Mouse (Mus musculus): ENCODE measurements at regions not wholly inside any gene's neighbourhood (a gene's known extent, or its start where the extent isn't known, plus 50 kb on each side); places are given as distances from the start of the nearest gene placed in this dataset.

DNA sequence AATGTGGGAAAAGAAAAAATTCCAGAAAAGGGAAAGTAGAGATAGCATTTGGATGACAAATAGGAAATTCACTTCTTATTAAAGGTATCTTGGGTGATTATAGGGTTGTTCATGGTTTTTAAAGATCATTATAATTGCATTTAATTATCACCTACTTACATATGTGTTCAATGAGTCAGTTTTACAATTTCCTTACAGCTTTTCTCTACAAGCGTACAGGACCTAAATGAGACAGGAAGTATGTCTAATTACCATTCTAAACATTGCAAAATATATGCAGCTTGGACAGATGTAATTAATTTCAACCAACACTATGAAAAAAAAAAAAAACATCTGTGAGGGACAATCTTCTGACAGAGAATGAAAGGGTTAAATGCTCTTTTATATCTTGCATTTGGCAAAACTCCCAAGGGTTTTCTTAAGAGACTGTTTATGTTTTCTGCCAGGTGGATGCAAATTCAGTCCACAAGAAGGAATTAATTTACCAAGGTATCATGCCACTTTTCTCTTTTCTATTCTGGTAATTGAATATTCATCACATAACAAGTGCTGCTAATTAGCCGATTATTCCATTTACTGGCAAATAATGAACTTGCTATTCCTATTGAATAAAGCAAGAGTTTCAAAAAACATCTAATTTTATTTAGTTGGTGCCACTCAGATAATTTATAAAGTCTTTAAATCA lies 531.5 kb upstream of the Gje1 start:
- H3K9ac ChIP-seq (replicated peaks; ENCODE audit: low read depth, low read length), result no peak overlapping the region
- ATAC-seq (ENCODE audit: insufficient read depth, low read depth) (no peak), DNase-seq (ENCODE audit: low spot score) (no peak)
- TF ChIP-seq EP300 (IDR thresholded peaks at IDR 0.05; ENCODE audit: low read depth) (no peak), CTCF (IDR thresholded peaks at IDR 0.05; ENCODE audit: low read depth) (no peak)
- no peaks in the 10 kb centered on the region for H3K36me3 ChIP-seq (replicated peaks; ENCODE audit: control insufficient read depth, insufficient read depth, low read length)
- H3K27ac ChIP-seq (ENCODE audit: low read depth), result no peak overlapping the region
- H3K4me3 ChIP-seq (ENCODE audit: low read depth, low read length), result no peak overlapping the region
- no peaks in the 10 kb centered on the region for H3K4me1 ChIP-seq (ENCODE audit: control insufficient read depth, insufficient read depth)
- no peak overlapping the region for H3K4me2 ChIP-seq (ENCODE audit: low read depth, low read length)
- no peaks in the 10 kb centered on the region for H3K9me3 ChIP-seq (replicated peaks; ENCODE audit: control insufficient read depth, low read length)
- WGBS, result 80% methylated on average over 2 of the region's 2 CpGs
- H3K27me3 ChIP-seq (ENCODE audit: control insufficient read depth, insufficient read depth, low read length), result no peaks in the 10 kb centered on the region

DNA sequence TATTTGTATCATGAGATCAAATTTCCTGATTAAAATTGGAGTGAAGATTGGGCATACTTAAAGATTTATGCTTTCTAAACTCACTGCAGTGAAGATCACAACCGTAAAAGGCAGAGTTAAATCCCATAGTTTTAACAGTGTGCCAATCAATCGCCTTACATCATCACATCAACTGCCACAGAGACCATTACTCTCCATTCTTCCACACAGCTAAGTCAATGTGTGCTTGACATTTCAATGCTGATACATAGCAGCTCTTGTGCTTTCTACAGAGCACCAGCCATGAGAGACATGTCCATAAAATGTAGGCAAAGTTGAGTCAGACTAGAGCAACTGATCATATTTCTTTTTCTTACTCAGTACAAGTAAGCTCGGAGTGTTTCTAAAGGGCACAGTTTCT lies 530.9 kb upstream of the Gje1 start:
- TF ChIP-seq CTCF (IDR thresholded peaks at IDR 0.05; ENCODE audit: low read depth), result no peak
- no peak for TF ChIP-seq EP300 (IDR thresholded peaks at IDR 0.05; ENCODE audit: low read depth)
- WGBS, result 84% methylated on average over 3 of the region's 3 CpGs
- Histone ChIP-seq H3K9ac (replicated peaks; ENCODE audit: low read depth, low read length) (no peak overlapping the region), H3K9me3 (replicated peaks; ENCODE audit: control insufficient read depth, low read length) (no peaks in the 10 kb centered on the region), H3K4me2 (ENCODE audit: low read depth, low read length) (no peak overlapping the region), H3K27ac (ENCODE audit: low read depth) (no peak overlapping the region), H3K27me3 (ENCODE audit: control insufficient read depth, insufficient read depth, low read length) (no peaks in the 10 kb centered on the region), H3K4me1 (ENCODE audit: control insufficient read depth, insufficient read depth) (no peaks in the 10 kb centered on the region), H3K4me3 (ENCODE audit: low read depth, low read length) (no peak overlapping the region), H3K36me3 (replicated peaks; ENCODE audit: control insufficient read depth, insufficient read depth, low read length) (no peaks in the 10 kb centered on the region)
- DNase-seq (ENCODE audit: low spot score), result no peak
- no peak for ATAC-seq (ENCODE audit: insufficient read depth, low read depth)

GRCm38 (mm10) chr10:15244376-15245262 lies 526.6 kb upstream of the Gje1 start:
- Histone ChIP-seq H3K4me2 (ENCODE audit: low read depth, low read length) (no peak overlapping the region), H3K9ac (replicated peaks; ENCODE audit: low read depth, low read length) (no peak overlapping the region), H3K27me3 (ENCODE audit: control insufficient read depth, insufficient read depth, low read length) (no peaks in the 10 kb centered on the region), H3K4me1 (ENCODE audit: control insufficient read depth, insufficient read depth) (no peaks in the 10 kb centered on the region), H3K4me3 (ENCODE audit: low read depth, low read length) (no peak overlapping the region), H3K9me3 (replicated peaks; ENCODE audit: control insufficient read depth, low read length) (no peaks in the 10 kb centered on the region), H3K27ac (ENCODE audit: low read depth) (no peak overlapping the region), H3K36me3 (replicated peaks; ENCODE audit: control insufficient read depth, insufficient read depth, low read length) (no peaks in the 10 kb centered on the region)
- TF ChIP-seq EP300 (IDR thresholded peaks at IDR 0.05; ENCODE audit: low read depth), result no peak
- no peak for TF ChIP-seq CTCF (IDR thresholded peaks at IDR 0.05; ENCODE audit: low read depth)
- WGBS, result 61% methylated on average over 6 of the region's 6 CpGs
- ATAC-seq (ENCODE audit: insufficient read depth, low read depth) (no peak), DNase-seq (ENCODE audit: low spot score) (no peak)

DNA sequence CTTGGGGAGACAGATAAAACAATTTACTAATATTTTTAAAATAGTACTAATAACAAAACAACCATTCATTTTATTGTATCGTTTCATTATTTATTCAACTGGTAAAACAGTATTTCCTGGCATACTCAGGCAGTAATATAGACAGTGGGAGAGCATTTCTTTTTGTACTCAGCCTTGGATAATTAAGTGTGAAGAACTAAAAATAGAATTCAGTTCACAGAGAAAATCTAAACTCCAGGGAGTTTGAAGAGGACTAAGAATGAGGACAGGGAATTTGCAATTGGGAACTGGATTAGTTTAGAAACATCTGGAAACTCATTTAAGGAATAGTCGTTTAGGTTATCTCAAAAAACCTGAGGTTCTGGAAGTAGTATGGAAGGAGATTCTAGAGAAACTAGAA lies 525.4 kb upstream of the Gje1 start:
- WGBS, result 46% methylated on average over 2 of the region's 2 CpGs
- no peaks in the 10 kb centered on the region for H3K36me3 ChIP-seq (replicated peaks; ENCODE audit: control insufficient read depth, insufficient read depth, low read length)
- no peak overlapping the region for H3K4me3 ChIP-seq (ENCODE audit: low read depth, low read length)
- no peak for DNase-seq (ENCODE audit: low spot score)
- no peaks in the 10 kb centered on the region for H3K4me1 ChIP-seq (ENCODE audit: control insufficient read depth, insufficient read depth)
- no peak for TF ChIP-seq CTCF (IDR thresholded peaks at IDR 0.05; ENCODE audit: low read depth)
- TF ChIP-seq EP300 (IDR thresholded peaks at IDR 0.05; ENCODE audit: low read depth), result no peak
- H3K4me2 ChIP-seq (ENCODE audit: low read depth, low read length), result no peak overlapping the region
- H3K27ac ChIP-seq (ENCODE audit: low read depth), result no peak overlapping the region
- H3K9ac ChIP-seq (replicated peaks; ENCODE audit: low read depth, low read length), result no peak overlapping the region
- no peak for ATAC-seq (ENCODE audit: insufficient read depth, low read depth)
- H3K9me3 ChIP-seq (replicated peaks; ENCODE audit: control insufficient read depth, low read length), result no peaks in the 10 kb centered on the region
- no peaks in the 10 kb centered on the region for H3K27me3 ChIP-seq (ENCODE audit: control insufficient read depth, insufficient read depth, low read length)

GRCm38 (mm10) chr10:15218883-15219282 lies 500.9 kb upstream of the Gje1 start:
- H3K4me1 ChIP-seq (ENCODE audit: control insufficient read depth, insufficient read depth), result no peaks in the 10 kb centered on the region
- H3K4me3 ChIP-seq (ENCODE audit: low read depth, low read length), result no peak overlapping the region
- no peak for TF ChIP-seq CTCF (IDR thresholded peaks at IDR 0.05; ENCODE audit: low read depth)
- H3K27me3 ChIP-seq (ENCODE audit: control insufficient read depth, insufficient read depth, low read length), result no peaks in the 10 kb centered on the region
- no peak for ATAC-seq (ENCODE audit: insufficient read depth, low read depth)
- DNase-seq (ENCODE audit: low spot score), result no peak
- H3K27ac ChIP-seq (ENCODE audit: low read depth), result no peak overlapping the region
- H3K4me2 ChIP-seq (ENCODE audit: low read depth, low read length), result no peak overlapping the region
- H3K9ac ChIP-seq (replicated peaks; ENCODE audit: low read depth, low read length), result no peak overlapping the region
- H3K9me3 ChIP-seq (replicated peaks; ENCODE audit: control insufficient read depth, low read length), result no peaks in the 10 kb centered on the region
- WGBS, result 55% methylated on average over 3 of the region's 3 CpGs
- H3K36me3 ChIP-seq (replicated peaks; ENCODE audit: control insufficient read depth, insufficient read depth, low read length), result no peaks in the 10 kb centered on the region
